ENCODE assay signal across 10 mouse cellular contexts in the genomic region with DNA sequence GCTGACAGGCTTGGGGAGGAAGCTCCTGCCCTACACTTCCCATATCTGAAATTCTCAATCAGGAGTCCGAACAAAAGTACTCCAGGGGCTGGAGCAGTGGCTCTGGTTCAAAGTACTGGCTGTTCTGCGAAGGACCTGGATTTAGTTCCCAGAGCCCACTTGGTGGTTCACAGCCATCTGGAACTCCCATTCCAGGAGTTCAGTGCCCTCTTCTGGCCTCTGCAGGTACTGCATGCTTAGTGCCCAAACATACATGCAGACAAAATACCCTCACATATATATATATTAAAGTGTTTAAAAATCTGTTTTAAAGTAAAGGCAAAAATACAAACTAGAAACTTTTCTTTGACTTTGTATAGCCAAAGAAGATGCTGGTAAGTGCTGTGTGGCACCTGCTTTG.
DNase-seq lines count a peak whose midpoint lies in the region; ATAC-seq and TF ChIP-seq lines count a peak whose summit lies in the region.
"Had no signal": no experiment of that assay in that cellular context is flagged by ENCODE, and none has a peak within 500 bp of the region (broad histone marks: within the 10 kb centered on the region; RNA-seq: fewer than 3 reads in every experiment).

No protein-coding gene starts in this region.

- H3K4me1 ChIP-seq in kidney, embryonic 14.5 days (ENCODE audit: control insufficient read depth, insufficient read depth, low read length), result 0 out of 2 replicates have a peak, but pooled peaks cover 3% of the 10 kb centered on the region
- H3K4me1 ChIP-seq: liver, embryonic 15.5 days had no signal

- H3K4me2 ChIP-seq in kidney, embryonic 14.5 days (replicated peaks; ENCODE audit: low read depth, low read length), result no peak overlapping the region
- H3K4me2 ChIP-seq: embryonic facial prominence, embryonic 15.5 days; liver, embryonic 15.5 days had no signal

- H3K9ac ChIP-seq in kidney, embryonic 14.5 days (ENCODE audit: low read depth, low read length), result no peak overlapping the region
- H3K9ac ChIP-seq: embryonic facial prominence, embryonic 15.5 days; liver, embryonic 15.5 days had no signal

- H3K4me3 ChIP-seq in kidney, embryonic 14.5 days (ENCODE audit: low read length), result no peak overlapping the region
- H3K4me3 ChIP-seq: embryonic facial prominence, embryonic 15.5 days; liver, embryonic 15.5 days had no signal

- H3K27ac ChIP-seq in kidney, embryonic 14.5 days (ENCODE audit: low read depth, low read length), result no peak overlapping the region
- H3K27ac ChIP-seq: embryonic facial prominence, embryonic 15.5 days; liver, embryonic 15.5 days had no signal

- 97% methylated on average over 2 of the region's 2 CpGs for WGBS in kidney, embryonic 14.5 days

- H3K36me3 ChIP-seq in kidney, embryonic 14.5 days (ENCODE audit: control insufficient read depth, insufficient read depth, low read length), result peaks cover 50% of the 10 kb centered on the region

- DNase-seq in kidney, adult 18-20 months, result peak; percentile 60
- DNase-seq in ES-CJ7 (ENCODE audit: low read depth, low spot score), result peak; percentile 71
- DNase-seq in brain, embryonic 14.5 days (ENCODE audit: low read depth), result no peak
- DNase-seq in mesoderm, embryonic 11.5 days (ENCODE audit: low read depth, low spot score), result peak; percentile 53
- no peak for DNase-seq in right cerebral cortex, postnatal 4 days
- no peak for DNase-seq in layer of hippocampus, adult 11-12 months (ENCODE audit: low spot score)

- no peak for ATAC-seq in kidney, embryonic 14.5 days (ENCODE audit: low FRiP score, low TSS enrichment)
- ATAC-seq in granulocyte monocyte progenitor cell, adult 5-6 weeks (replicated peaks; ENCODE audit: poor library complexity, severe bottlenecking), result no peak

- 0 out of 2 replicates have a peak, but pooled peaks cover 3% of the 10 kb centered on the region for H3K9me3 ChIP-seq in kidney, embryonic 14.5 days (ENCODE audit: control insufficient read depth, low read length)
- H3K9me3 ChIP-seq: embryonic facial prominence, embryonic 15.5 days; liver, embryonic 15.5 days had no signal

- H3K27me3 ChIP-seq in kidney, embryonic 14.5 days (ENCODE audit: control insufficient read depth, insufficient read depth, low read length), result no peaks in the 10 kb centered on the region
- H3K27me3 ChIP-seq: embryonic facial prominence, embryonic 15.5 days; liver, embryonic 15.5 days had no signal

- TF ChIP-seq CTCF in brain, embryonic 14.5 days (IDR thresholded peaks at IDR 0.05; ENCODE audit: borderline replicate concordance, extremely low read depth, insufficient read depth, insufficient read length), result peak; percentile 52; the same call in 1 of the 2 replicates

- TF ChIP-seq POLR2A in brain, embryonic 14.5 days (IDR thresholded peaks at IDR 0.05; ENCODE audit: borderline replicate concordance, extremely low read depth, insufficient read depth, insufficient read length, poor library complexity, severe bottlenecking), result no peak

Comparison
In these comparisons a context has a peak if more than half of its experiments do, and no peak if none do; other contexts are left out.
1. DNase-seq: peak in kidney, adult 18-20 months (single experiment), ES-CJ7 (single experiment) and mesoderm, embryonic 11.5 days (single experiment); none in brain, embryonic 14.5 days (single experiment), right cerebral cortex, postnatal 4 days (single experiment) and layer of hippocampus, adult 11-12 months (single experiment).